ENCODE assay signal across 20 mouse cellular contexts in the genomic region with DNA sequence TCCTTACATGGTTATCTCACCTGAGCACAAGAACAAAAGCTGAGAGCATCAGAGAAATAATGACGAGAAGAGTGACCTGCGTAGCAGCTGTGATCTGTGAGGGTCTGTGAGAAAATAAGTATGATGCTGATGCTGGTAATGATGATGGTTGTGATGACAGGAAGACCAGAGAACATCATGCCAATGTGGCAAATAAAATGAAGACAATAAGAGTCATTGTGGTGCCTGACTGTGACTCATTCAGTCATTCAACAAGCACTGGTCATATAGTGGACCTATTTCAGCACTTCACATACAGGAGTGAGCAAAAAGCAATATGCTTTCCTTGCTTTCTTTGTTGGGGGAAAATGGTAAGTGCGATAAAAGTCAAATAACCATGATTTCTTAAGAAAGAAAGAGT.
DNase-seq lines count a peak whose midpoint lies in the region; TF ChIP-seq lines count a peak whose summit lies in the region.
"Had no signal": no experiment of that assay in that cellular context is flagged by ENCODE, and none has a peak within 500 bp of the region (broad histone marks: within the 10 kb centered on the region; RNA-seq: fewer than 3 reads in every experiment).

No protein-coding gene starts in this region.

- TF ChIP-seq CTCF in C2C12 (IDR thresholded peaks at IDR 0.05; ENCODE audit: control insufficient read depth, insufficient read depth, insufficient read length) = no peak
- no peak for TF ChIP-seq CTCF in kidney, adult 2 months (conservative IDR thresholded peaks at IDR 0.05; ENCODE audit: insufficient read depth, insufficient read length, low read depth, low read length)

- TF ChIP-seq POLR2A in myocyte (IDR thresholded peaks at IDR 0.05; ENCODE audit: insufficient read length, low read depth) = no peak
- no peak for TF ChIP-seq POLR2A in kidney, adult 2 months (IDR thresholded peaks at IDR 0.05; ENCODE audit: low read depth, low read length)

- H3K4me1 ChIP-seq in kidney, adult 2 months (ENCODE audit: control insufficient read depth, insufficient read depth, low read length) = no peaks in the 10 kb centered on the region

- H3K79me2 ChIP-seq in C2C12 (ENCODE audit: control insufficient read depth, insufficient read depth) (no peaks in the 10 kb centered on the region), myocyte (ENCODE audit: control insufficient read depth, insufficient read depth) (no peaks in the 10 kb centered on the region)

- 89% methylated on average over 3 of the region's 3 CpGs for WGBS in kidney, adult 2 months

- DNase-seq in 3T3-L1 (ENCODE audit: low read depth, low spot score) = peak; percentile 70
- DNase-seq in cerebellum, adult 11-12 months = no peak
- DNase-seq in kidney, adult 2 months = no peak
- DNase-seq in lung, postnatal 10 days = no peak
- DNase-seq: adrenal gland, adult 2 months; adrenal gland, adult 8-10 months; adrenal gland, postnatal 10 days; adrenal gland, postnatal 14 days; adrenal gland, postnatal 25 days; adrenal gland, postnatal 36 days; B cell, adult 2 months; cerebellum, adult 11 months; cerebellum, adult 18-20 months; cerebellum, adult 2 months; cerebellum, adult 8-10 months; cerebellum, adult 9-10 months had no signal

- no peaks in the 10 kb centered on the region for H3K79me3 ChIP-seq in C2C12 (ENCODE audit: low read depth)

- H3K36me3 ChIP-seq in C2C12 (ENCODE audit: control insufficient read depth, insufficient read depth) (no peaks in the 10 kb centered on the region), myocyte (ENCODE audit: control insufficient read depth, insufficient read depth) (no peaks in the 10 kb centered on the region)
- no peaks in the 10 kb centered on the region for H3K36me3 ChIP-seq in kidney, adult 2 months (ENCODE audit: control insufficient read depth, insufficient read depth, low read length)
- H3K36me3 ChIP-seq: G1E had no signal

- no peak overlapping the region for H3K4me3 ChIP-seq in C2C12 (ENCODE audit: insufficient read depth, poor library complexity, severe bottlenecking)
- no peak overlapping the region for H3K4me3 ChIP-seq in myocyte
- H3K4me3 ChIP-seq in kidney, adult 2 months (ENCODE audit: insufficient read depth, low read depth, low read length) = no peak overlapping the region

- no peaks in the 10 kb centered on the region for H3K27me3 ChIP-seq in C2C12 (ENCODE audit: control insufficient read depth, insufficient read depth, insufficient read length)
- H3K27me3 ChIP-seq in myocyte (ENCODE audit: control insufficient read depth, insufficient read depth, insufficient read length) = no peaks in the 10 kb centered on the region
- no peaks in the 10 kb centered on the region for H3K27me3 ChIP-seq in kidney, adult 2 months (replicated peaks; ENCODE audit: control insufficient read depth, insufficient read depth, low read length)
- H3K27me3 ChIP-seq: CH12.LX had no signal

- no peak overlapping the region for H3K27ac ChIP-seq in kidney, adult 2 months (ENCODE audit: insufficient read depth, low read depth, low read length)

- peak overlapping the region; percentile 37 for H3K4me2 ChIP-seq in myocyte (ENCODE audit: low read depth)

- H3ac ChIP-seq in C2C12 (ENCODE audit: control insufficient read depth, insufficient read length, low read depth) = no peak overlapping the region
- H3ac ChIP-seq in myocyte (ENCODE audit: control insufficient read depth, insufficient read length) = no peak overlapping the region

TF ChIP-seq in C2C12, 6 proteins besides CTCF, POLR2A, EP300 and RAD21:
- TF ChIP-seq MYOD1 (IDR thresholded peaks at IDR 0.05; ENCODE audit: control insufficient read depth, insufficient read length, low read depth) (peak; percentile 70), USF1 (IDR thresholded peaks at IDR 0.05; ENCODE audit: low read depth) (no peak), FOSL1 (IDR thresholded peaks at IDR 0.05; ENCODE audit: insufficient read depth, low read length, poor library complexity, severe bottlenecking) (peak; percentile 55), MAX (IDR thresholded peaks at IDR 0.05) (no peak), CEBPB (IDR thresholded peaks at IDR 0.05; ENCODE audit: low read depth) (no peak), MYOG (IDR thresholded peaks at IDR 0.05; ENCODE audit: control insufficient read depth, extremely low read depth, insufficient read length) (no peak)

TF ChIP-seq in myocyte, 11 proteins besides CTCF, POLR2A, EP300 and RAD21:
- TF ChIP-seq USF1 (IDR thresholded peaks at IDR 0.05; ENCODE audit: low read depth) = no peak
